Mouse (Mus musculus) small intestine, adult 2 months (tissue): ENCODE data around the gene Jph4.

Experiments
- CTCF ChIP-seq: fragments of 200-500 bp; IDR thresholded peaks from 2 replicates; pipeline ENCODE4 v1.5.1; 2012; ENCODE audit warnings: low read depth, mild to moderate bottlenecking, control low read depth, inconsistent platforms, low read length, moderate library complexity, mixed read lengths; ENCODE audit not compliant: insufficient replicate concordance, insufficient read length; ENCODE audit errors: extremely low read depth
- POLR2A ChIP-seq: fragments of 200-500 bp; IDR thresholded peaks from 2 replicates; pipeline ENCODE4 v1.6.1; 2012; ENCODE audit warnings: low read depth, mild to moderate bottlenecking, control low read depth, inconsistent platforms, low read length, moderate library complexity

DNA sequence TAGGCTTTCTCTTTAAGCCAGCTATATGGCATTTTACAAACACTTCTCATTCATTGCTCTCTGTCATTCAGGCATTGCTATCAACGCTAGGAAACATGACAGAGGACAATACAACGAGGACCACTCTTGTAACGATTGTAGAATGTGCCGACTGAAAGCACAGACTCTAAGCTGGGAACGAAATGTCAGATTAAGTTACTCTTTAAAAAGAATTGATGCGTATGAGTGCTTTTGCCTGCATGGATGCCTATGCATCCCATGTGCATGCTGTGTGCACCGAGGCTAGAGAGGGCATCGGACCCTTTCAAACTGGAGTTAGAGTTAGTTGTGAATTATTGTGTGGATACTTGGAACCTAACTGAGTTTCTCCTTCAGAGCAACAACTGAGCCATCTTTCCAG, 18.9 kb upstream of the Jph4 start:
- TF ChIP-seq CTCF (no peak), POLR2A (no peak)
